Mouse (Mus musculus): ENCODE measurements around the gene Ldlrad3. TPM values are rescaled to one million over a fixed set of nuclear protein-coding genes. Genes with fewer than 3 reads are reported as not detected.

Ldlrad3 gene
- polyA plus RNA-seq, 1 experiment from 2014 or later: 30.7 TPM

GRCm38 (mm10) chr2:102038895-102039667 is 147.1 kb downstream of the Ldlrad3 start:
- Histone ChIP-seq H3K27ac (replicated peaks) (peak overlapping the region; percentile 39; the same call in 1 of the 2 replicates), H3K9me3 (replicated peaks) (no peaks in the 10 kb centered on the region), H3K27me3 (replicated peaks) (no peaks in the 10 kb centered on the region), H3K36me3 (no peaks in the 10 kb centered on the region), H3K4me3 (replicated peaks) (no peak overlapping the region), H3K4me2 (no peak overlapping the region), H3K4me1 (peaks cover 49% of the 10 kb centered on the region), H3K9ac (replicated peaks) (no peak overlapping the region)
- no peak for ATAC-seq (ENCODE audit: low FRiP score)
- WGBS: 80% methylated on average over 7 of the region's 7 CpGs

- peak; percentile 64 for ATAC-seq (ENCODE audit: low FRiP score)
- Histone ChIP-seq H3K27me3 (replicated peaks) (no peaks in the 10 kb centered on the region), H3K9me3 (replicated peaks) (no peaks in the 10 kb centered on the region), H3K36me3 (no peaks in the 10 kb centered on the region), H3K27ac (replicated peaks) (peak overlapping the region; percentile 39), H3K4me3 (replicated peaks) (no peak overlapping the region), H3K4me2 (no peak overlapping the region), H3K9ac (replicated peaks) (no peak overlapping the region), H3K4me1 (peaks cover 56% of the 10 kb centered on the region)
- WGBS: 17% methylated on average over 10 of the region's 10 CpGs
Observed at GRCm38 (mm10) chr2:102038229-102038894, 147.8 kb downstream of the Ldlrad3 start.

GRCm38 (mm10) chr2:102036665-102037511 is 149.3 kb downstream of the Ldlrad3 start:
- no peaks in the 10 kb centered on the region for H3K36me3 ChIP-seq
- H3K27ac ChIP-seq (replicated peaks): peak overlapping the region; percentile 25; the same call in 1 of the 2 replicates
- 21% methylated on average over 18 of the region's 18 CpGs for WGBS
- ATAC-seq (ENCODE audit: low FRiP score): 0 out of 2 replicates have a peak, but pooled peaks have one; percentile 16
- H3K4me3 ChIP-seq (replicated peaks): no peak overlapping the region
- H3K4me1 ChIP-seq: peaks cover 68% of the 10 kb centered on the region
- H3K9ac ChIP-seq (replicated peaks): no peak overlapping the region
- H3K4me2 ChIP-seq: peak overlapping the region; percentile 26; the same call in 1 of the 2 replicates
- H3K27me3 ChIP-seq (replicated peaks): no peaks in the 10 kb centered on the region
- H3K9me3 ChIP-seq (replicated peaks): no peaks in the 10 kb centered on the region

- Histone ChIP-seq H3K4me1 (peaks cover 77% of the 10 kb centered on the region), H3K36me3 (no peaks in the 10 kb centered on the region), H3K9ac (replicated peaks) (no peak overlapping the region), H3K4me3 (replicated peaks) (no peak overlapping the region), H3K9me3 (replicated peaks) (no peaks in the 10 kb centered on the region), H3K27ac (replicated peaks) (no peak overlapping the region), H3K27me3 (replicated peaks) (no peaks in the 10 kb centered on the region), H3K4me2 (no peak overlapping the region)
- WGBS: 66% methylated on average over 11 of the region's 11 CpGs
- no peak for ATAC-seq (ENCODE audit: low FRiP score)
Observed at GRCm38 (mm10) chr2:102034513-102034879, 151.7 kb downstream of the Ldlrad3 start.

- Histone ChIP-seq H3K4me3 (replicated peaks) (no peak overlapping the region), H3K36me3 (no peaks in the 10 kb centered on the region), H3K27me3 (replicated peaks) (no peaks in the 10 kb centered on the region), H3K9ac (replicated peaks) (no peak overlapping the region; the same call in 1 of the 2 replicates), H3K4me1 (peaks cover 76% of the 10 kb centered on the region), H3K27ac (replicated peaks) (no peak overlapping the region; the same call in 1 of the 2 replicates), H3K4me2 (no peak overlapping the region), H3K9me3 (replicated peaks) (no peaks in the 10 kb centered on the region)
- 40% methylated on average over 9 of the region's 9 CpGs for WGBS
- ATAC-seq (ENCODE audit: low FRiP score): no peak
Observed at GRCm38 (mm10) chr2:102033818-102034512, 152.2 kb downstream of the Ldlrad3 start.

- 61% methylated on average over 9 of the region's 9 CpGs for WGBS
- no peak overlapping the region for H3K4me3 ChIP-seq (replicated peaks)
- H3K4me2 ChIP-seq: no peak overlapping the region
- 0 out of 2 replicates have a peak overlapping the region, but pooled peaks have one; percentile 28 for H3K27ac ChIP-seq (replicated peaks)
- ATAC-seq (ENCODE audit: low FRiP score): no peak
- peaks cover 65% of the 10 kb centered on the region for H3K4me1 ChIP-seq
- no peaks in the 10 kb centered on the region for H3K9me3 ChIP-seq (replicated peaks)
- no peaks in the 10 kb centered on the region for H3K27me3 ChIP-seq (replicated peaks)
- H3K36me3 ChIP-seq: no peaks in the 10 kb centered on the region
- H3K9ac ChIP-seq (replicated peaks): no peak overlapping the region
Observed at GRCm38 (mm10) chr2:102032713-102033343, 153.4 kb downstream of the Ldlrad3 start.

- ATAC-seq (ENCODE audit: low FRiP score): 0 out of 2 replicates have a peak, but pooled peaks have one; percentile 37
- no peaks in the 10 kb centered on the region for H3K9me3 ChIP-seq (replicated peaks)
- peak overlapping the region; percentile 56; the same call in 1 of the 2 replicates for H3K27ac ChIP-seq (replicated peaks)
- no peaks in the 10 kb centered on the region for H3K27me3 ChIP-seq (replicated peaks)
- no peak overlapping the region for H3K9ac ChIP-seq (replicated peaks)
- WGBS: 13% methylated on average over 5 of the region's 5 CpGs
- H3K4me3 ChIP-seq (replicated peaks): no peak overlapping the region
- no peaks in the 10 kb centered on the region for H3K36me3 ChIP-seq
- H3K4me1 ChIP-seq: peaks cover 53% of the 10 kb centered on the region
- H3K4me2 ChIP-seq: no peak overlapping the region
Observed at GRCm38 (mm10) chr2:102030652-102031051, 155.5 kb downstream of the Ldlrad3 start.

GRCm38 (mm10) chr2:102030152-102030551 is 156.0 kb downstream of the Ldlrad3 start:
- ATAC-seq (ENCODE audit: low FRiP score): 0 out of 2 replicates have a peak, but pooled peaks have one; percentile 30

GRCm38 (mm10) chr2:102029682-102030081 is 156.5 kb downstream of the Ldlrad3 start:
- no peaks in the 10 kb centered on the region for H3K36me3 ChIP-seq
- 32% methylated on average over 5 of the region's 5 CpGs for WGBS
- H3K4me1 ChIP-seq: peaks cover 53% of the 10 kb centered on the region
- H3K4me3 ChIP-seq (replicated peaks): no peak overlapping the region
- ATAC-seq (ENCODE audit: low FRiP score): peak; percentile 14; the same call in 1 of the 2 replicates
- H3K27me3 ChIP-seq (replicated peaks): no peaks in the 10 kb centered on the region
- H3K27ac ChIP-seq (replicated peaks): peak overlapping the region; percentile 56
- no peak overlapping the region for H3K4me2 ChIP-seq
- H3K9ac ChIP-seq (replicated peaks): no peak overlapping the region
- no peaks in the 10 kb centered on the region for H3K9me3 ChIP-seq (replicated peaks)

More at GRCm38 (mm10) chr2:102030152-102030551, 156.0 kb downstream of the Ldlrad3 start:
- WGBS: 55% methylated on average over 6 of the region's 6 CpGs
- no peak overlapping the region for H3K9ac ChIP-seq (replicated peaks)
- peaks cover 53% of the 10 kb centered on the region for H3K4me1 ChIP-seq
- no peak overlapping the region for H3K4me3 ChIP-seq (replicated peaks)
- no peaks in the 10 kb centered on the region for H3K27me3 ChIP-seq (replicated peaks)
- peak overlapping the region; percentile 56 for H3K27ac ChIP-seq (replicated peaks)
- no peak overlapping the region for H3K4me2 ChIP-seq
- H3K36me3 ChIP-seq: no peaks in the 10 kb centered on the region
- H3K9me3 ChIP-seq (replicated peaks): no peaks in the 10 kb centered on the region

GRCm38 (mm10) chr2:102027265-102027664 is 158.9 kb downstream of the Ldlrad3 start:
- 56% methylated on average over 7 of the region's 7 CpGs for WGBS
- ATAC-seq (ENCODE audit: low FRiP score): no peak
- H3K36me3 ChIP-seq: no peaks in the 10 kb centered on the region
- H3K27me3 ChIP-seq (replicated peaks): no peaks in the 10 kb centered on the region
- H3K27ac ChIP-seq (replicated peaks): no peak overlapping the region; the same call in 1 of the 2 replicates
- H3K9ac ChIP-seq (replicated peaks): no peak overlapping the region
- peaks cover 31% of the 10 kb centered on the region for H3K4me1 ChIP-seq
- H3K4me2 ChIP-seq: no peak overlapping the region
- no peak overlapping the region for H3K4me3 ChIP-seq (replicated peaks)
- H3K9me3 ChIP-seq (replicated peaks): no peaks in the 10 kb centered on the region

All from neural tube, embryonic 15.5 days (tissue).